Mouse (Mus musculus): ENCODE measurements around the gene Olfr1275. TPM values are rescaled to one million over a fixed set of nuclear protein-coding genes. Genes with fewer than 3 reads are reported as not detected.

Gene Olfr1275
- not detected in 2 replicates for polyA plus RNA-seq (2012; rRNA removed)

GRCm38 (mm10) chr2:111235186-111235585 lies at the start of gene Olfr1275:
TSS of gene Olfr1275 (minus strand) at chr2:111235286.

GRCm38 (mm10) chr2:111274006-111274405 lies 38.9 kb upstream of the Olfr1275 start, which contains the start of gene Olfr1277:
TSS of gene Olfr1277 (minus strand) at chr2:111274106.

GRCm38 (mm10) chr2:111254216-111254615 lies 19.1 kb upstream of the Olfr1275 start, which contains the start of gene Olfr1276:
TSS of gene Olfr1276 (plus strand) at chr2:111254516.

GRCm38 (mm10) chr2:111229502-111229901 lies 5.6 kb downstream of the Olfr1275 start, which contains the start of gene 4930430A15Rik:
TSS of gene 4930430A15Rik (minus strand) at chr2:111229602.

Other genes starting within 250 kb of the Olfr1275 start
- not detected in 2 replicates for gene Gm13941, start 129.3 kb downstream of the Olfr1275 start, polyA plus RNA-seq (2012; rRNA removed)
- not detected in 2 replicates for gene Gm15130, start 82.3 kb downstream of the Olfr1275 start, polyA plus RNA-seq (2012; rRNA removed)
- not detected in 2 replicates for gene 4930430A15Rik, start 5.7 kb downstream of the Olfr1275 start, polyA plus RNA-seq (2012; rRNA removed)
- gene Olfr1276, start 19.2 kb upstream of the Olfr1275 start, polyA plus RNA-seq (2012; rRNA removed) = not detected in 2 replicates
- gene Olfr1277, start 38.8 kb upstream of the Olfr1275 start, polyA plus RNA-seq (2012; rRNA removed) = not detected in 2 replicates
- not detected in 2 replicates for gene Olfr1278, start 54.9 kb upstream of the Olfr1275 start, polyA plus RNA-seq (2012; rRNA removed)
- not detected in 2 replicates for gene Olfr1279, start 65.3 kb upstream of the Olfr1275 start, polyA plus RNA-seq (2012; rRNA removed)
- not detected in 2 replicates for gene Olfr1280, start 78.7 kb upstream of the Olfr1275 start, polyA plus RNA-seq (2012; rRNA removed)
- gene Olfr1281, start 91.2 kb upstream of the Olfr1275 start, polyA plus RNA-seq (2012; rRNA removed) = not detected in 2 replicates
- gene Olfr1282, start 100.8 kb upstream of the Olfr1275 start, polyA plus RNA-seq (2012; rRNA removed) = not detected in 2 replicates
- not detected in 2 replicates for gene Olfr1283, start 131.5 kb upstream of the Olfr1275 start, polyA plus RNA-seq (2012; rRNA removed)
- not detected in 2 replicates for gene Olfr1284, start 140.2 kb upstream of the Olfr1275 start, polyA plus RNA-seq (2012; rRNA removed)
- gene Olfr1286, start 187.8 kb upstream of the Olfr1275 start, polyA plus RNA-seq (2012; rRNA removed) = not detected in 2 replicates
- gene Olfr1287, start 213.9 kb upstream of the Olfr1275 start, polyA plus RNA-seq (2012; rRNA removed) = not detected in 2 replicates
- gene Olfr1288, start 238.8 kb upstream of the Olfr1275 start, polyA plus RNA-seq (2012; rRNA removed) = not detected in 2 replicates
- gene Olfr1289, start 245.5 kb upstream of the Olfr1275 start, polyA plus RNA-seq (2012; rRNA removed) = not detected in 2 replicates